Mouse (Mus musculus): ENCODE results near the gene Btnl1. TPM values are rescaled to one million over a fixed set of nuclear protein-coding genes. Genes with fewer than 3 reads are reported as not detected.

The Btnl1 gene
- polyA plus RNA-seq (2012; rRNA removed): not detected in 2 replicates
- polyA plus RNA-seq (2014; fragmentation: Nextera tagmentation; extraction: Ambion mirVana): not detected in 2 replicates

DNA sequence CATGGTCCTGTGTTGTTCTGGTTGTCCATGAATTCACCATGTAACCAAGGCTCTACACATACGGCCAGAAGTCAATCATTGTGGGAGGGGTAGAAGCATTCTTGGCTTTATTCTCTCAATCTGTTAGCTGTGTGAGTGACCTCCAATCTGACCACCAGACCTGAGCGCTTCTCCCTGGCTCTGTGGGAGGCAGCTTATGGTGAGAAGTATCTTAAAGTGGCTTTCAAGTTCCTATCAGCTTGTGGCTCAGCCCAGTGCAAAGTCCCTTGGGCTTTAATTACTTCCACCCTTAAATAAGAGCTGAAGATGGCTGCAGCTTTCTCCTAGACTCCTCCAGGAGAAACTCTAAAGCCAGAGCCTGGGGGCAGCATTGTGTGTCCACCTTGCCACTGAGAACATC lies at the start of gene Btnl1:
Gene Btnl1, plus strand, starts transcription at position 286 of the 400 bp plus-strand sequence.
- ATAC-seq (ENCODE audit: insufficient read depth) (no peak), DNase-seq (ENCODE audit: low read depth in 3 of 3, low spot score in 3 of 3) (no peak)
- Histone ChIP-seq H3K9me3 (ENCODE audit: control insufficient read depth, low read length) (no peaks in the 10 kb centered on the region), H3K4me1 (replicated peaks; ENCODE audit: control insufficient read depth in 2 of 2, insufficient read depth in 2 of 2, low read length in 1 of 2) (no peaks in the 10 kb centered on the region), H3K4me2 (ENCODE audit: low read depth) (no peak within 1 kb of the TSS), H3K27ac (no peak within 1 kb of the TSS), H3K27me3 (ENCODE audit: control insufficient read depth, insufficient read depth, low read length) (no peaks in the 10 kb centered on the region), H3K4me3 (ENCODE audit: insufficient read depth in 1 of 2, low read depth in 2 of 2, low read length in 2 of 2) (no peak within 1 kb of the TSS), H3K36me3 (replicated peaks; ENCODE audit: control insufficient read depth, insufficient read depth, low read depth) (no peaks in the 10 kb centered on the region), H3K9ac (replicated peaks) (no peak within 1 kb of the TSS)
- TF ChIP-seq EP300 (IDR thresholded peaks at IDR 0.05; ENCODE audit: low read depth) (no peak), CTCF (IDR thresholded peaks at IDR 0.05; ENCODE audit: low read depth) (no peak)
- WGBS (ENCODE audit: insufficient replicate concordance): 53% methylated on average over 2 of the region's 2 CpGs

DNA sequence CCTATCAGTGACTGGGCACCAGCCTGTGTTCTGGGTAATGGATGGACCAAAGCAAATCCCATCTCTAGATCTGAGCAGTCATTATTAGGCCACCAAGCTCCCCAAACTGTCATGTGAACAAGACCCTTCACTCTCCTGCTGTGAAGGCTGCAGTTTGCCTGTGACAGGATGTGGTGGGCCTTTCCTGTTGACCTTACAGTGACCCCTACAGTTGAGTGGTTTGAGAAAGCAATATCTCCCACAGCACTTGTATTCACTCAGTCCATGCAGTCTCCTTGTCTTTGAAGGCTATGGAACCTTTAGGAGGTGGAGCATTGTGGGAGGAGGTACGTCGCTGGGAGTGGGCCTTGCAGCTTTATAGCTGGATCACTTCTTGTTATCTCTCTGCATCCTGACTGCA lies 47.1 kb upstream of the Btnl1 start:
- Histone ChIP-seq H3K27me3 (ENCODE audit: control insufficient read depth, insufficient read depth, low read length) (no peaks in the 10 kb centered on the region), H3K27ac (no peak overlapping the region), H3K9ac (replicated peaks) (no peak overlapping the region), H3K36me3 (replicated peaks; ENCODE audit: control insufficient read depth, insufficient read depth, low read depth) (no peaks in the 10 kb centered on the region), H3K4me2 (ENCODE audit: low read depth) (no peak overlapping the region), H3K4me3 (ENCODE audit: insufficient read depth in 1 of 2, low read depth in 2 of 2, low read length in 2 of 2) (no peak overlapping the region), H3K9me3 (ENCODE audit: control insufficient read depth, low read length) (no peaks in the 10 kb centered on the region), H3K4me1 (replicated peaks; ENCODE audit: control insufficient read depth in 2 of 2, insufficient read depth in 2 of 2, low read length in 1 of 2) (peaks cover 0 to 4% of the 10 kb centered on the region in 2 experiments; a peak in 1 of 4 replicates)
- no peak for TF ChIP-seq CTCF (IDR thresholded peaks at IDR 0.05; ENCODE audit: low read depth)
- no peak for DNase-seq (ENCODE audit: low read depth in 3 of 3, low spot score in 3 of 3)
- no peak for ATAC-seq (ENCODE audit: insufficient read depth)
- 13% methylated on average over 2 of the region's 2 CpGs for WGBS (ENCODE audit: insufficient replicate concordance)

DNA sequence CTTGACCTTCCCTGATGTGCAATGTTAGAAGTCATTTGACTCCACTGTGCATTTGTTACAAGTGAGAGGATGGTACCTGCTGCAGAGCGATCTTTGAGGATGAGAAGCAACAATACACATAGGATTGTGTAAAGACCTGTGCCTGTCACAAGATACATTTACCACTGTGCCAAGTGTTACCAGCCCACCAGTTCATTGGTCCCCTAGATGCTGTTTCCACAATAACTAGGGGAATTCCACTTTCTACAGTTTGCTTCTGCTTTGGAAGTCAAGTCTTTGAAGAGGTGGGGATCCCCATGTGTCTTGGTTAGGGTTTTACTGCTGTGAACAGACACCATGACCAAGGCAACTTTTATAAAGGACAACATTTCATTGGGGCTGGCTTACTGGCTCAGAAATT lies 45.7 kb upstream of the Btnl1 start:
- H3K4me2 ChIP-seq (ENCODE audit: low read depth): no peak overlapping the region
- ATAC-seq (ENCODE audit: insufficient read depth): no peak
- H3K9ac ChIP-seq (replicated peaks): no peak overlapping the region
- no peaks in the 10 kb centered on the region for H3K27me3 ChIP-seq (ENCODE audit: control insufficient read depth, insufficient read depth, low read length)
- peaks cover 0 to 4% of the 10 kb centered on the region in 2 experiments; a peak in 1 of 4 replicates for H3K4me1 ChIP-seq (replicated peaks; ENCODE audit: control insufficient read depth in 2 of 2, insufficient read depth in 2 of 2, low read length in 1 of 2)
- no peaks in the 10 kb centered on the region for H3K9me3 ChIP-seq (ENCODE audit: control insufficient read depth, low read length)
- TF ChIP-seq EP300 (IDR thresholded peaks at IDR 0.05; ENCODE audit: low read depth) (no peak), CTCF (IDR thresholded peaks at IDR 0.05; ENCODE audit: low read depth) (no peak)
- H3K4me3 ChIP-seq (ENCODE audit: insufficient read depth in 1 of 2, low read depth in 2 of 2, low read length in 2 of 2): no peak overlapping the region
- WGBS (ENCODE audit: insufficient replicate concordance): 64% methylated on average over 1 of the region's 1 CpGs
- no peaks in the 10 kb centered on the region for H3K36me3 ChIP-seq (replicated peaks; ENCODE audit: control insufficient read depth, insufficient read depth, low read depth)
- H3K27ac ChIP-seq: no peak overlapping the region
- no peak for DNase-seq (ENCODE audit: low read depth in 3 of 3, low spot score in 3 of 3)

DNA sequence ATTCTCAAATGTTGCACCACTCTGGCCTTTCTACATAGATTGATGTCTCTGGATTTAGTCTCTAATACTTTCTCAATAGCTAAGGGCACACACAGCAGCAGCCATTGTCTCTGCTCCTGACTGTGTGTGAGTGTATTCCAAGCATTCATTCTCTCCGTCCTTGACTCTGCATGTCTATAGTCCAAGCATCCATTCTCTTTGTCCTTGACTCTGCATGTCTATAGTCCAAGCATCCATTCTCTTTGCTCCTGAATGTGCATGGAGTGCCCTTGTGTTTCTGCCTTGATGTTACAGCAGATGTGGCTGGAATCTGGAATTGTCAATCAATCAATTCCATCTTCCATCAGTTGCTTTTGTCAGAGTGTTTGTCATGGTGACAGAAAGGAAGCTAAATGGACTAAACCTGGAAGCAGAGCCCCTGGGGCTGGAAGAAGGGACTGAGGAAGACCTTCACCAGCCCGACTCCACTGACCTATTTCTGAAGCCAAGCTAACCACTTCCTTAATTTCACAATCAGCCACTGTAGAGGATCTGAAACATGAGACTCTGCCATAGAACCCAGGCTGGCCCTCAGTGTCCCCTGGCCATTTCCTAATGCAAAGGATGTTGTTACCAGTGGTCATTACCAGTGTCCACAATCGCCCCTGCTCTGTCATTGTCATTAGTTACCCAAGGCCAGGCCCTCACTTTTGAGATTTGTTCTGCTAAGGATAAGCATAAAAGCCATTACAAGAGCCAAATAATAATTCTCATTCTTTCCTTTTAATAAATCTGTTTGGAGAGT lies 36.1 kb upstream of the Btnl1 start:
- Histone ChIP-seq H3K4me3 (ENCODE audit: insufficient read depth in 1 of 2, low read depth in 2 of 2, low read length in 2 of 2) (no peak overlapping the region), H3K27me3 (ENCODE audit: control insufficient read depth, insufficient read depth, low read length) (no peaks in the 10 kb centered on the region), H3K36me3 (replicated peaks; ENCODE audit: control insufficient read depth, insufficient read depth, low read depth) (no peaks in the 10 kb centered on the region), H3K9me3 (ENCODE audit: control insufficient read depth, low read length) (no peaks in the 10 kb centered on the region), H3K27ac (no peak overlapping the region), H3K4me2 (ENCODE audit: low read depth) (no peak overlapping the region), H3K4me1 (replicated peaks; ENCODE audit: control insufficient read depth in 2 of 2, insufficient read depth in 2 of 2, low read length in 1 of 2) (no peaks in the 10 kb centered on the region), H3K9ac (replicated peaks) (no peak overlapping the region)
- TF ChIP-seq EP300 (IDR thresholded peaks at IDR 0.05; ENCODE audit: low read depth): no peak
- TF ChIP-seq CTCF (IDR thresholded peaks at IDR 0.05; ENCODE audit: low read depth): no peak
- DNase-seq (ENCODE audit: low read depth in 3 of 3, low spot score in 3 of 3): no peak
- WGBS (ENCODE audit: insufficient replicate concordance): 10% methylated on average over 3 of the region's 3 CpGs
- no peak for ATAC-seq (ENCODE audit: insufficient read depth)

DNA sequence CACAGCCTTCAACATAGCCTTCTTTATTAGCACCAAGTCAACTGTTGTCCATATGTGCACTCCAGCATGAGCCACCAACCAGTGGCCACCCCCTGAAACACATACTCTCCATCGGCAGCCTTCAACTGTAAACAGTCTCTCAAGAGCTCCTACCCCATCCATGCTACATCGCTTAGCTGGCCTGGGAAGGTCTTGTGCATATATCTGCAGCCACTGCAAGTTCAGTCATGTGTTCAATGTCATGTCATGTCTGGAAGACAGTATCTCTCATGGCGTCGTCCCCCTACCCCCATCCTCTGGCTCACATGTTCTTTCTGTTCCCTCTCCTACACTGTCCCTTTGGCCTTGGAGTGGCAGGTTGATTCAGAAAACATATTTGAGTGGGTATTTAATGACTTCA lies 32.0 kb upstream of the Btnl1 start:
- Histone ChIP-seq H3K27me3 (ENCODE audit: control insufficient read depth, insufficient read depth, low read length) (no peaks in the 10 kb centered on the region), H3K9ac (replicated peaks) (no peak overlapping the region), H3K9me3 (ENCODE audit: control insufficient read depth, low read length) (no peaks in the 10 kb centered on the region), H3K4me1 (replicated peaks; ENCODE audit: control insufficient read depth in 2 of 2, insufficient read depth in 2 of 2, low read length in 1 of 2) (no peaks in the 10 kb centered on the region), H3K27ac (no peak overlapping the region), H3K36me3 (replicated peaks; ENCODE audit: control insufficient read depth, insufficient read depth, low read depth) (no peaks in the 10 kb centered on the region), H3K4me2 (ENCODE audit: low read depth) (no peak overlapping the region), H3K4me3 (ENCODE audit: insufficient read depth in 1 of 2, low read depth in 2 of 2, low read length in 2 of 2) (no peak overlapping the region)
- no peak for ATAC-seq (ENCODE audit: insufficient read depth)
- TF ChIP-seq EP300 (IDR thresholded peaks at IDR 0.05; ENCODE audit: low read depth) (no peak), CTCF (IDR thresholded peaks at IDR 0.05; ENCODE audit: low read depth) (no peak)
- 65% methylated on average over 4 of the region's 4 CpGs for WGBS (ENCODE audit: insufficient replicate concordance)
- no peak for DNase-seq (ENCODE audit: low read depth in 3 of 3, low spot score in 3 of 3)
